Mouse (Mus musculus) small intestine, adult 2 months (tissue): ENCODE measurements around the gene Specc1l. TPM values are rescaled to one million over a fixed set of nuclear protein-coding genes. Genes with fewer than 3 reads are reported as not detected.

Source experiments
- H3K27ac ChIP-seq: fragments of 200-500 bp; 2 replicates; pipeline ENCODE4 v1.5.1; 2012; ENCODE audit warnings: low read depth, low read length, control low read depth, inconsistent platforms; ENCODE audit not compliant: insufficient read depth
- H3K27me3 ChIP-seq: fragments of 200-500 bp; 2 replicates; pipeline ENCODE4 v1.6.1; 2012; ENCODE audit warnings: mild to moderate bottlenecking, moderate library complexity, low read length, inconsistent platforms; ENCODE audit not compliant: control insufficient read depth, insufficient read depth
- H3K36me3 ChIP-seq: fragments of 200-500 bp; 2 replicates; pipeline ENCODE4 v1.6.1; 2012; ENCODE audit warnings: mild to moderate bottlenecking, low read length, control low read depth, inconsistent platforms; ENCODE audit not compliant: control insufficient read depth, insufficient read depth
- H3K4me1 ChIP-seq: fragments of 200-500 bp; 2 replicates; pipeline ENCODE4 v1.6.1; 2012; ENCODE audit warnings: low read length, inconsistent platforms, mixed read lengths; ENCODE audit not compliant: control insufficient read depth, insufficient read depth, insufficient read length
- H3K4me3 ChIP-seq: fragments of 200-500 bp; 2 replicates; pipeline ENCODE4 v1.5.1; 2012; ENCODE audit warnings: low read depth, mild to moderate bottlenecking, control low read depth, inconsistent platforms, low read length, moderate library complexity
- CTCF ChIP-seq: fragments of 200-500 bp; IDR thresholded peaks from 2 replicates; pipeline ENCODE4 v1.5.1; 2012; ENCODE audit warnings: low read depth, mild to moderate bottlenecking, control low read depth, inconsistent platforms, low read length, moderate library complexity, mixed read lengths; ENCODE audit not compliant: insufficient replicate concordance, insufficient read length; ENCODE audit errors: extremely low read depth
- POLR2A ChIP-seq: fragments of 200-500 bp; IDR thresholded peaks from 2 replicates; pipeline ENCODE4 v1.6.1; 2012; ENCODE audit warnings: low read depth, mild to moderate bottlenecking, control low read depth, inconsistent platforms, low read length, moderate library complexity
- WGBS: fragments of 180-500 bp; shearing (Covaris S2); methylation state at CpG from one replicate; pipeline ENCODE4 v1.1.7; 2018; 5-methylcytosine and 5-hydroxymethylcytosine counted together
- polyA plus RNA-seq: library from polyadenylated mRNA; depleted of rRNA; stranded (reverse); fragments of >200 nt; gene quantifications from 2 replicates; pipeline ENCODE4 v1.2.3, GENCODE M21; 2012

Gene Specc1l
- polyA plus RNA-seq, 1 experiment = 48.2 TPM

DNA sequence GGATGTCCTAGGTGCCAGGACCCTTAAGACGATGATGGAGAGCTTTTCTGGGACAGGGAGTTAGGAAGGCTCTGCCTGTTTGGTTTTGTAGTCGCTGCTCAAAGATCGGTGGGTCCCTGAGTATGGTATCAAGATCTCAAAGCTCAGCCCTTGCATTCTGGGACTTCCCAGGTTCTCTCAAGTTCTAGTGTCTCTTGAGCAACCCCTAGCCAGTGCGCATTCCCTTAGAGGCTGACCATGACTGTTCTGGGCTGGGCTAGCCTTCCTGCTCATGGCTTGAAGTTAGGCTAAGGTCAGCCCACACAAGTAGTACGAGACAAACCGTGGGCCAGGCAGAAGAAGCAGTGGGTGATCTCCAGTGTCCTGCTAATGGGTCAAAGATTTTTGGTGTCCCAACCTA, 106.3 kb downstream of the Specc1l start:
- Histone ChIP-seq H3K27me3 (0 out of 2 replicates have a peak, but pooled peaks cover 9% of the 10 kb centered on the region), H3K36me3 (peaks cover 1% of the 10 kb centered on the region; the same call in 1 of the 2 replicates), H3K27ac (no peak overlapping the region), H3K4me1 (peaks cover 8% of the 10 kb centered on the region), H3K4me3 (peak overlapping the region; percentile 69)
- no peak for TF ChIP-seq CTCF
- no peak for TF ChIP-seq POLR2A
- 68% methylated on average over 6 of the region's 6 CpGs for WGBS

DNA sequence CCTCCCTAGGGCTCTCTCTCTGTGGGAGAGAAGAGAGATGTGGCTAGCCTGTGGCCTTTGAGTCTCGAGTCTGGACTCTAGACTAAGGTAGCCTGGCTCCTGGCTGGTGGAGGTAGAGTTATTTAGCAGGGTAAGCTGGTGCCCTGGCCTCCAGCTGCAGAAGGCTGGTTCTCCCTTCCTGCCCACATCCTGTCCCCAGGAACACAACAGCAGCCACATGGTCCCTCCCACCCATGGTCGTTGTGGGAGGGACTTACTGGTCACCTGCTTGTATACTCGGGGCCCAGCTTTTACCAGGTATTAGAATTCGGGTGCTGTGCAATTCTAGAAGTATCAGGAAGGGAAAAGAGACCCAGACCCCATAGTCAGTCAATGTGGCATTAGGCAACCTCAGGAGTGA, 108.4 kb downstream of the Specc1l start:
- no peak overlapping the region for H3K27ac ChIP-seq
- WGBS = 34% methylated on average over 4 of the region's 4 CpGs
- H3K36me3 ChIP-seq = no peaks in the 10 kb centered on the region
- no peak overlapping the region for H3K4me3 ChIP-seq
- TF ChIP-seq CTCF = no peak
- no peak for TF ChIP-seq POLR2A
- 0 out of 2 replicates have a peak, but pooled peaks cover 9% of the 10 kb centered on the region for H3K27me3 ChIP-seq
- H3K4me1 ChIP-seq = peaks cover 8% of the 10 kb centered on the region; the same call in 1 of the 2 replicates

DNA sequence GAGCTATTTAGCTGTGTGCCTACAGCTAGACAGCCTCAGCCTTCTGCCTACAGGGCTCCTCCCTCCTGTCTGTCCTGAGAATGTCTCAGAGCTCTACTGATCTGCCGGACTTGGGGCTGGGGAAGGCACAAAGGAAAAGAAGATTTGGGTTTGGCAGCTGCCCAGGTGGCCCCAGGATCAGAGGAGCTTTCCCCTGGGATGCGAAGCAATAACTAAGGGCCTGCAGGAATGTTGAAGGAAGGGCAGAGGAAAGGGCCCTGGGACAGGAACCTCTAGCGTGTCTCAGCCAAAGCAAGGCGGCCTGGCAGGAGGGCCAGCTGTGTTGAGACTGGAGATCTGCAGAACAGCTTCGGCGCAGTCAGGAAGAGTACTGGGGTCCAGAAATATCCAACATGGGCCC, 111.1 kb downstream of the Specc1l start:
- no peak overlapping the region for H3K27ac ChIP-seq
- no peaks in the 10 kb centered on the region for H3K36me3 ChIP-seq
- TF ChIP-seq CTCF (no peak), POLR2A (no peak)
- H3K4me3 ChIP-seq = no peak overlapping the region
- WGBS = 76% methylated on average over 6 of the region's 6 CpGs
- H3K4me1 ChIP-seq = peaks cover 3% of the 10 kb centered on the region; the same call in 1 of the 2 replicates
- H3K27me3 ChIP-seq = no peaks in the 10 kb centered on the region

DNA sequence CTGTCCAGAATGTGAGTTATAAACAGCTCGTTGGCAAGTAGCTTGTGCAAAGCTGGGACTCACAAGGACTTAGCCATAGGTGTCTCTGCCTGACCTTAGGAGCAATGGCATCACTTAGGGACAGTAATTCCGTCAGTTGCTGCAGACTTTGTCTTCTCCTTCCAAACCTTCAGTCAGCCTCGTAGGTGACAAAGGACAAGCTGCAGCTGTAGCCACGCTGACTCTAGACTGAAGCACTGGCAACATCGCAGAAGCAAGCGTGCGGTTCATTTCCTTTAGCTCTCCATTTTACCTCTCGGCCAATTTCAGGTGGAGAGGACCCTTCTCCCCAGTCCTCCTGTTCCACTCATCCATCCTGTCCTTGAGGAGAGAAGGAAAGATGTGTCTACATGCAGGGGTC, 112.1 kb downstream of the Specc1l start:
- no peak overlapping the region for H3K4me3 ChIP-seq
- 81% methylated on average over 8 of the region's 8 CpGs for WGBS
- no peak overlapping the region for H3K27ac ChIP-seq
- TF ChIP-seq CTCF (no peak), POLR2A (no peak)
- peaks cover 3% of the 10 kb centered on the region; the same call in 1 of the 2 replicates for H3K4me1 ChIP-seq
- no peaks in the 10 kb centered on the region for H3K27me3 ChIP-seq
- H3K36me3 ChIP-seq = no peaks in the 10 kb centered on the region

DNA sequence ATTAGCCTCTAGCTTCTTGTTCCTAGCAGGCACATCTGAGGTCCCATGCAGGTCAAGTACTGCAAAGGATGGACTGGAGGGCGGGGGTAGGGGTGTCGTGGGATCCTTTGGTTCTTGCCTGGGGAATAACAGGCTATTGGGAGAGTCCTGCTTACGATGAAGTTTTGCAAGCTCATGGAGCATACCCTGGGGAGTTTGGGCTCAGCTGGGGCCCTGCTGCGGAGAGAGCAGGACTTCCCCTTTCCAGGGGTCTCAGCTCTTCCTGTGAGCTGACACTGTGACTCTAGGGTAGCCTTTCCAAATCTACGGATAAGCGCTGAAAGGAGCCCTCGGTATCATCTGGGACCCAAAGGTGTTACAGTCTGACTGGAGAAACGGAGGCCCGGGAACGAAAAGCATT, 112.5 kb downstream of the Specc1l start:
- 77% methylated on average over 10 of the region's 10 CpGs for WGBS
- H3K4me3 ChIP-seq = no peak overlapping the region
- H3K27me3 ChIP-seq = no peaks in the 10 kb centered on the region
- peaks cover 3% of the 10 kb centered on the region; the same call in 1 of the 2 replicates for H3K4me1 ChIP-seq
- H3K27ac ChIP-seq = no peak overlapping the region
- no peaks in the 10 kb centered on the region for H3K36me3 ChIP-seq
- no peak for TF ChIP-seq CTCF
- TF ChIP-seq POLR2A = no peak

DNA sequence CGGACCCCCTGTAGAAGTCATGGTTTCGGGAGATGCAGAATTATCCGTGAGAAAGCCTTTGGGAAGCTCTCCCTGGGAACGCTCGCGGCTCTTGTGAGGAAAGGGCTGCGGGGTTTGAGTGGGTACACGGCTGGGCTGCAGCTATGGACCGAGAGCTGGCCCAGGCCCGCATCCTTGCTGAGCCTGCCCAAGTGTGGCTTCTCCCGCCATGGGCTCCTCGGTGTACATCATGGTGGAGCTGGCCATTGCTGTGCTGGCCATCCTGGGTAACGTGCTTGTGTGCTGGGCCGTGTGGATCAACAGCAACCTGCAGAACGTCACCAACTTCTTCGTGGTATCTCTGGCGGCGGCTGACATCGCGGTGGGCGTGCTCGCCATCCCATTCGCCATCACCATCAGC, 113.9 kb downstream of the Specc1l start:
- no peaks in the 10 kb centered on the region for H3K36me3 ChIP-seq

DNA sequence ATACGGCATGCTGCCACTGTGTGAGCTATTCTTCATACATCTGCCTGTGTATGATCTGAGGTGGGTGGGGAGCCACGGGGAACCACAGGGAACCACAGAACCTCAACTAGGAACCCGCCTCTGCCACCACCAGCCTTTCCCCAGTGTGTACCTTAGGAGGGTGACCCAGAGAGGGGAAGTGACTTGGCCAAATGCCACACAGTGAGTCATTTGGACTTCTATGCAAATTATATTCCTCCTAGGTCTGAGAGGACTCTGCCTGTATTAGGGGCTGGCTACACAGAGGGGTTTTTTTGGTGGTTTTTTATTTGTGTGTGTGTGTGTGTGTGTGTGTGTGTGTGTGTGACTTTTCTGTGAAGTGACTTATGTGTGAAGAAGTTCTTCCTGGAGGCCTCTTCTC, 114.7 kb downstream of the Specc1l start:
- Histone ChIP-seq H3K4me3 (no peak overlapping the region), H3K27ac (no peak overlapping the region), H3K27me3 (no peaks in the 10 kb centered on the region), H3K4me1 (peaks cover 3% of the 10 kb centered on the region; the same call in 1 of the 2 replicates), H3K36me3 (no peaks in the 10 kb centered on the region)
- TF ChIP-seq CTCF (no peak), POLR2A (no peak)
- WGBS = 31% methylated on average over 3 of the region's 3 CpGs

More for the DNA sequence above, 113.9 kb downstream of the Specc1l start:
- Histone ChIP-seq H3K4me1 (peaks cover 3% of the 10 kb centered on the region; the same call in 1 of the 2 replicates), H3K4me3 (no peak overlapping the region), H3K27ac (no peak overlapping the region), H3K27me3 (no peaks in the 10 kb centered on the region)
- TF ChIP-seq CTCF (no peak), POLR2A (no peak)
- WGBS = 94% methylated on average over 23 of the region's 23 CpGs
